Mouse (Mus musculus): ENCODE data around the gene Il17ra.

- no peak for TF ChIP-seq POLR2A (IDR thresholded peaks at IDR 0.05; ENCODE audit: extremely low read depth, insufficient read depth, low read length)
- no peak for TF ChIP-seq CTCF (IDR thresholded peaks at IDR 0.05; ENCODE audit: low read depth, low read length)
Measured at GRCm38 (mm10) chr6:120472455-120473140, 9.6 kb downstream of the Il17ra start.
